13 mouse cellular contexts compared by ENCODE assay signal in genomic region chr8:10164959-10165358, GRCm38 (mm10). TPM values are rescaled to one million over a fixed set of nuclear protein-coding genes. Genes with fewer than 3 reads are reported as not detected.
"Had no signal": no experiment of that assay in that cellular context is flagged by ENCODE, and none has a peak within 500 bp of the region (broad histone marks: within the 10 kb centered on the region; RNA-seq: fewer than 3 reads in every experiment).

No protein-coding gene starts in this region.

- H3K4me3 ChIP-seq: limb, embryonic 13.5 days; neural tube, embryonic 13.5 days had no signal

- H3K9ac ChIP-seq: limb, embryonic 13.5 days; liver, embryonic 14.5 days; neural tube, embryonic 13.5 days had no signal

- H3K4me1 ChIP-seq: limb, embryonic 13.5 days had no signal

- H3K4me2 ChIP-seq: limb, embryonic 13.5 days; neural tube, embryonic 13.5 days had no signal

- H3K27ac ChIP-seq: limb, embryonic 13.5 days; liver, embryonic 14.5 days; neural tube, embryonic 13.5 days had no signal

- H3K36me3 ChIP-seq: limb, embryonic 13.5 days; neural tube, embryonic 13.5 days had no signal

- H3K9me3 ChIP-seq: limb, embryonic 13.5 days; neural tube, embryonic 13.5 days had no signal

- H3K27me3 ChIP-seq: limb, embryonic 13.5 days; neural tube, embryonic 13.5 days had no signal

- DNase-seq: kidney, adult 11 months; kidney, adult 9 months; kidney, postnatal 10 days; lung, adult 18-20 months; midbrain, embryonic 14.5 days; right cerebral cortex, postnatal 14 days; thymus, adult 18-20 months; thymus, postnatal 14 days had no signal

RNA-seq across cellular contexts. Expression of gene Myo16, which starts 11.2 kb away (rescaled TPM):
- total RNA-seq: liver, adult 2 months; megakaryocyte-erythroid progenitor cell, adult 5-6 weeks had no signal
- polyA plus RNA-seq: liver, adult 2 months had no signal
